Comparison of ENCODE assay signal across 8 mouse cellular contexts in the genomic region with DNA sequence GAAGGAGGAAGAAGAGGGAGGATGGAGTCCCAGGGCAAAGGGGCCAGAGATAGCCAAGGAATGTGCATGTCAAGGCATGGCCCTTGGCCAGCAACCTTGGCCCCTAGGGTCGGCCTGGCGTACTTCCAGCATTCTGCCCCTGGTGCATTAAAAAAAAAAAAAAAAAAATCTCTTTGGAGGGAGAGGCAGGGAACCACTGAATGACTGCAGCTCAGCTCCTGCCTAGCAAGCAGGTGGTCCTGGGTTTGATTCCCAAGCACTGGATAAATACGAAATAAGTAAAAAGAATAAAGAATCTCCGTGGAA. TPM values are rescaled to one million over a fixed set of nuclear protein-coding genes. Genes with fewer than 3 reads are reported as not detected.
DNase-seq lines count a peak whose midpoint lies in the region; ATAC-seq and TF ChIP-seq lines count a peak whose summit lies in the region.

No protein-coding gene starts in this region.

- peaks cover 28% of the 10 kb centered on the region for H3K4me1 ChIP-seq in hindbrain, embryonic 13.5 days (replicated peaks)
- peaks cover 4% of the 10 kb centered on the region; the same call in 1 of the 2 replicates for H3K4me1 ChIP-seq in hindbrain, postnatal 0 days (ENCODE audit: insufficient read depth, low read length)
- H3K4me1 ChIP-seq in ES-Bruce4 (ENCODE audit: control insufficient read depth, insufficient read depth, low read length): peaks cover 6% of the 10 kb centered on the region

- peak overlapping the region; percentile 72; the same call in 1 of the 2 replicates for H3K9ac ChIP-seq in hindbrain, embryonic 13.5 days
- H3K9ac ChIP-seq in hindbrain, postnatal 0 days (replicated peaks; ENCODE audit: low read length): no peak overlapping the region
- peak overlapping the region; percentile 98 for H3K9ac ChIP-seq in ES-Bruce4 (ENCODE audit: low read depth, poor library complexity, severe bottlenecking)

- 58% methylated on average over 4 of the region's 4 CpGs for WGBS in hindbrain, embryonic 13.5 days
- WGBS in hindbrain, postnatal 0 days: 56% methylated on average over 4 of the region's 4 CpGs

- DNase-seq in hindbrain, postnatal 0 days (ENCODE audit: low spot score): no peak
- peak; percentile 7 to 23 for DNase-seq in adrenal gland, postnatal 36 days
- peak; percentile 27 to 34 for DNase-seq in kidney, postnatal 4 days
- DNase-seq in left cerebral cortex, postnatal 25 days (ENCODE audit: low spot score in 2 of 2): no peak
- no peak for DNase-seq in urinary bladder, postnatal 10 days (ENCODE audit: low spot score)

- peaks cover 47% of the 10 kb centered on the region for H3K27me3 ChIP-seq in hindbrain, embryonic 13.5 days
- no peaks in the 10 kb centered on the region; the same call in 1 of the 2 replicates for H3K27me3 ChIP-seq in hindbrain, postnatal 0 days (ENCODE audit: insufficient read depth, low read length)
- H3K27me3 ChIP-seq in ES-Bruce4 (ENCODE audit: control insufficient read depth, insufficient read depth, low read length, poor library complexity, severe bottlenecking): no peaks in the 10 kb centered on the region

- H3K9me3 ChIP-seq in hindbrain, embryonic 13.5 days: no peaks in the 10 kb centered on the region
- H3K9me3 ChIP-seq in hindbrain, postnatal 0 days (ENCODE audit: low read length): no peaks in the 10 kb centered on the region
- H3K9me3 ChIP-seq in ES-Bruce4 (replicated peaks; ENCODE audit: control insufficient read depth, insufficient read depth, low read length, poor library complexity, severe bottlenecking): no peaks in the 10 kb centered on the region

- H3K4me3 ChIP-seq in hindbrain, embryonic 13.5 days: no peak overlapping the region; the same call in 1 of the 2 replicates
- no peak overlapping the region for H3K4me3 ChIP-seq in hindbrain, postnatal 0 days (ENCODE audit: low read length)
- H3K4me3 ChIP-seq in ES-Bruce4 (ENCODE audit: low read depth, low read length): peak overlapping the region; percentile 78

- TF ChIP-seq CTCF in hindbrain, postnatal 0 days (IDR thresholded peaks at IDR 0.05; ENCODE audit: low read depth): no peak
- no peak for TF ChIP-seq CTCF in ES-Bruce4 (IDR thresholded peaks at IDR 0.05; ENCODE audit: low read depth, low read length)

- TF ChIP-seq EP300 in ES-Bruce4 (IDR thresholded peaks at IDR 0.05; ENCODE audit: insufficient read depth, low read depth, low read length): no peak

- H3K36me3 ChIP-seq in hindbrain, embryonic 13.5 days: no peaks in the 10 kb centered on the region
- H3K36me3 ChIP-seq in hindbrain, postnatal 0 days (ENCODE audit: insufficient read depth, low read length): no peaks in the 10 kb centered on the region
- peaks cover 11% of the 10 kb centered on the region for H3K36me3 ChIP-seq in ES-Bruce4 (ENCODE audit: control insufficient read depth, insufficient read depth, low read length, poor library complexity, severe bottlenecking)

- TF ChIP-seq POLR2A in ES-Bruce4 (IDR thresholded peaks at IDR 0.05; ENCODE audit: insufficient read depth, low read length): no peak

- H3K27ac ChIP-seq in hindbrain, embryonic 13.5 days: no peak overlapping the region
- H3K27ac ChIP-seq in hindbrain, postnatal 0 days: no peak overlapping the region
- peak overlapping the region; percentile 74 for H3K27ac ChIP-seq in ES-Bruce4 (ENCODE audit: insufficient read depth, low read length)

- no peak for ATAC-seq in hindbrain, embryonic 13.5 days (ENCODE audit: low FRiP score)
- ATAC-seq in hindbrain, postnatal 0 days: no peak
- no peak for ATAC-seq in erythroid progenitor cell, adult 5-6 weeks (replicated peaks; ENCODE audit: low FRiP score, poor library complexity, severe bottlenecking)

- H3K4me2 ChIP-seq in hindbrain, embryonic 13.5 days: peak overlapping the region; percentile 96; the same call in 1 of the 2 replicates
- no peak overlapping the region for H3K4me2 ChIP-seq in hindbrain, postnatal 0 days (ENCODE audit: low read depth, low read length)

- intact Hi-C loops in left cerebral cortex, postnatal 25 days (cut with DNase I): loop anchor here (5.0 to 10.0 kb wide), 5 partner anchors 149 to 486 kb away; no protein-coding TSS in a partner anchor

RNA-seq across cellular contexts. Expression of a gene that starts 1.4 kb away (rescaled TPM):
- 18.2 and 19.0 TPM in 2 replicates for polyA plus RNA-seq in hindbrain, embryonic 13.5 days (2015; fragmentation: Nextera tagmentation; extraction: Ambion mirVana)
- 18.7 and 24.5 TPM in 2 replicates for total RNA-seq in hindbrain, postnatal 0 days (2014; rRNA removed)
- polyA plus RNA-seq in hindbrain, postnatal 0 days (2015; fragmentation: Nextera tagmentation; extraction: Ambion mirVana): 20.2 and 21.6 TPM in 2 replicates
- 124 and 129 TPM in 2 replicates for polyA plus RNA-seq in ES-Bruce4 (2011; ENCODE audit: insufficient read depth, insufficient read length, low read depth, missing spikeins)
- total RNA-seq in adrenal gland, postnatal 36 days (2021): 10 to 100 TPM; 28.2 to 32.8 TPM
- total RNA-seq in erythroid progenitor cell, adult 5-6 weeks (2015; ENCODE audit: low replicate concordance): 12.2 and 18.4 TPM in 2 replicates
- 7.1 and 11.7 TPM in 2 replicates for total RNA-seq in erythroid progenitor cell, adult 5-6 weeks (2017; ENCODE audit: low replicate concordance)
- 10 to 100 TPM; 54.6 to 56.0 TPM for total RNA-seq in left cerebral cortex, postnatal 25 days (2021)

Comparison
In these comparisons a context has a peak if more than half of its experiments do, and no peak if none do; other contexts are left out.
1. DNase-seq: peak in adrenal gland, postnatal 36 days (2 of 2) and kidney, postnatal 4 days (2 of 2); none in hindbrain, postnatal 0 days (single experiment), left cerebral cortex, postnatal 25 days (0 of 2) and urinary bladder, postnatal 10 days (single experiment).